Mouse (Mus musculus) MEL (cell line): ENCODE results near the gene Cspg4.

Experiments
- CTCF ChIP-seq, 3 experiments: IDR thresholded peaks in 2 of 3; conservative IDR thresholded peaks in 1 of 3; 2 replicates each; pipeline ENCODE4 v1.5.1; 2011 to 2012; ENCODE audit warnings: low read length in 3 of 3, low read depth in 2 of 3, mild to moderate bottlenecking in 2 of 3, improper control_type of control experiment in 1 of 3, inconsistent platforms in 1 of 3, mixed read lengths in 1 of 3, moderate library complexity in 1 of 3; ENCODE audit not compliant: control insufficient read depth in 1 of 3, insufficient read depth in 1 of 3, poor library complexity in 1 of 3, severe bottlenecking in 1 of 3
- EP300 ChIP-seq, 2 experiments: IDR thresholded peaks; 2 replicates each; pipeline ENCODE4 v1.6.1; 2011; ENCODE audit warnings: improper control_type of control experiment in 2 of 2, low read length in 2 of 2, low read depth in 1 of 2, mild to moderate bottlenecking in 1 of 2
- MAFK ChIP-seq: IDR thresholded peaks from 2 replicates; pipeline ENCODE4 v1.6.1; 2011; ENCODE audit warnings: low read depth, mild to moderate bottlenecking, low read length, improper control_type of control experiment, borderline replicate concordance
- MAZ ChIP-seq: IDR thresholded peaks from 2 replicates; pipeline ENCODE4 v1.6.1; 2012; ENCODE audit warnings: low read depth, mild to moderate bottlenecking, inconsistent platforms, low read length, improper control_type of control experiment
- MEF2A ChIP-seq: IDR thresholded peaks from 2 replicates; pipeline ENCODE4 v1.6.1; 2014; ENCODE audit warnings: low read depth, mild to moderate bottlenecking, inconsistent platforms, low read length, improper control_type of control experiment; ENCODE audit not compliant: poor library complexity, insufficient replicate concordance, severe bottlenecking; ENCODE audit errors: extremely low read depth
- POLR2A ChIP-seq, 2 experiments: IDR thresholded peaks; 2 replicates each; pipeline ENCODE4 v1.6.1; 2011 to 2012; ENCODE audit warnings: low read length in 2 of 2, mild to moderate bottlenecking in 2 of 2, control low read depth in 1 of 2, improper control_type of control experiment in 1 of 2, low read depth in 1 of 2, moderate library complexity in 1 of 2; ENCODE audit not compliant: control insufficient read depth in 1 of 2, insufficient read depth in 1 of 2, poor library complexity in 1 of 2
- POLR2AphosphoS2 ChIP-seq: IDR thresholded peaks from 2 replicates; pipeline ENCODE4 v1.6.1; 2011; ENCODE audit warnings: low read length, improper control_type of control experiment
- TBP ChIP-seq: IDR thresholded peaks from 2 replicates; pipeline ENCODE4 v1.8.0; 2011; ENCODE audit warnings: low read depth, low read length, improper control_type of control experiment
- TCF12 ChIP-seq: IDR thresholded peaks from 2 replicates; pipeline ENCODE4 v1.6.1; 2014; ENCODE audit warnings: low read depth, mild to moderate bottlenecking, inconsistent platforms, low read length, improper control_type of control experiment, moderate library complexity
- ZC3H11A ChIP-seq: IDR thresholded peaks from 2 replicates; pipeline ENCODE4 v1.6.1; 2012; ENCODE audit warnings: low read depth, mild to moderate bottlenecking, inconsistent platforms, low read length, improper control_type of control experiment
- ZMIZ1 ChIP-seq: IDR thresholded peaks from 2 replicates; pipeline ENCODE4 v1.6.1; 2012; ENCODE audit warnings: low read depth, mild to moderate bottlenecking, inconsistent platforms, low read length, improper control_type of control experiment, moderate library complexity

DNA sequence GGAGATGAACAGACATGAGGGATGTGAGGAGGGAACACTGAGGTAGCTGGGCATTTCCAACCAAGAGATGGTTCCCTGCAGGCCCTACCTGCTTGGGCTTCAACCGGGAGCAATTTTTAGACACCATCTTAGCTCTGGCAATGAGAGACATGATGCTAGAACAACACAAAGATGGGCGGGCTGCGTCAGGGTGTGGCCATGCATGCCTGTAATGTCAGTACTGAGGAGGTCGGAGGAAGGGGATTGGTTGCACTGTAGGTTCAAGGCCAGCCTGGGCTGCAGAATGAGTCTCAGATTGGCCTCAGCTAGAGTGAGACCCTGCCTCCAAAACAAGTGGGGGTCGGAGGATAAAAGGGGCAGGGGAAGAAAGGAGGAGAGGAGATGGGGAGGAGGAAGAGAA is 1.6 kb downstream of the Cspg4 start:
- TF ChIP-seq MEF2A (no peak), ZMIZ1 (no peak), CTCF (IDR thresholded peaks at IDR 0.05 in 2 of 3, conservative IDR thresholded peaks at IDR 0.05 in 1 of 3; ENCODE audit: control insufficient read depth in 1 of 3, insufficient read depth in 1 of 3, low read depth in 2 of 3, low read length in 3 of 3, poor library complexity in 1 of 3, severe bottlenecking in 1 of 3) (no peak), MAFK (no peak), MAZ (no peak), ZC3H11A (no peak), POLR2AphosphoS2 (no peak), POLR2A (IDR thresholded peaks at IDR 0.05; ENCODE audit: control insufficient read depth in 1 of 2, insufficient read depth in 1 of 2, low read depth in 1 of 2, low read length in 2 of 2, poor library complexity in 1 of 2) (no peak), TCF12 (no peak), TBP (no peak), EP300 (IDR thresholded peaks at IDR 0.05; ENCODE audit: low read depth in 1 of 2, low read length in 2 of 2) (no peak)
